Mouse (Mus musculus): ENCODE results near the gene Ntm. TPM values are rescaled to one million over a fixed set of nuclear protein-coding genes. Genes with fewer than 3 reads are reported as not detected.

Ntm gene
- polyA plus RNA-seq, 1 experiment from 2014 or later = 20.1 TPM

GRCm38 (mm10) chr9:29943209-29944070 lies 19.5 kb downstream of the Ntm start:
- Histone ChIP-seq H3K9ac (replicated peaks) (no peak overlapping the region), H3K27me3 (peaks cover 21% of the 10 kb centered on the region), H3K4me3 (replicated peaks) (0 out of 2 replicates have a peak overlapping the region, but pooled peaks have one; percentile 2), H3K4me2 (peak overlapping the region; percentile 21), H3K27ac (no peak overlapping the region), H3K4me1 (replicated peaks) (no peaks in the 10 kb centered on the region; the same call in 1 of the 2 replicates), H3K36me3 (no peaks in the 10 kb centered on the region), H3K9me3 (no peaks in the 10 kb centered on the region)
- ATAC-seq (ENCODE audit: insufficient number of reproducible peaks, insufficient read depth, low FRiP score, low TSS enrichment, low read depth) = no peak
- 31% methylated on average over 20 of the region's 20 CpGs for WGBS

GRCm38 (mm10) chr9:29942183-29942952 lies 20.6 kb downstream of the Ntm start:
- no peak overlapping the region for H3K27ac ChIP-seq
- H3K9ac ChIP-seq (replicated peaks) = no peak overlapping the region
- no peaks in the 10 kb centered on the region for H3K9me3 ChIP-seq
- H3K27me3 ChIP-seq = peaks cover 26% of the 10 kb centered on the region
- no peak overlapping the region for H3K4me3 ChIP-seq (replicated peaks)
- WGBS = 60% methylated on average over 11 of the region's 11 CpGs
- no peak for ATAC-seq (ENCODE audit: insufficient number of reproducible peaks, insufficient read depth, low FRiP score, low TSS enrichment, low read depth)
- no peaks in the 10 kb centered on the region; the same call in 1 of the 2 replicates for H3K4me1 ChIP-seq (replicated peaks)
- no peaks in the 10 kb centered on the region for H3K36me3 ChIP-seq
- H3K4me2 ChIP-seq = no peak overlapping the region

DNA sequence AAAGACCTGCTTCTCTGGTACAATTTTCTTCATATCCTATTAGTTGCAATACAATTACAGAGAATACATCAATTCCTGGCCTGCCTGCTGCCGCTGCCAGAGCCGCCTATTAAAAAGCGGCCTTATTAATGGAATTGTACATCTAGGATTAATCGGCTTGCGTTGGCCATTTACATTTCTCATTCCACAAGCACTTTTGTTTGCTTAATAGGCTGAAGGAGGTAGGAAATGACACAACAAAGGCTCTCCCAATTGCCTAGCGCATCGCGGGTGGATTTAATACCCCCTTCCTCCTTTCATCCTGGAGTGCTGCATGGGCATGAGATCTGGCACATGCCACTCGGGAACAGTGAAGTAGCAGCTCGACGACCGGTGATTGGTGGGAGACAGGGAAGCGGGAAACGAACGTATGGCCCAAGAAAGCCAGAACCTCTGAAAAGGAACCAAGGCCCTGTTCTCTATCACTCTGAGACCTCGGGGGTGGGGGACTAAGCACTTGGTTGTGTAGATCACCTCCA lies 23.4 kb downstream of the Ntm start:
- H3K4me2 ChIP-seq = no peak overlapping the region
- WGBS = 84% methylated on average over 16 of the region's 16 CpGs
- no peak overlapping the region for H3K4me3 ChIP-seq (replicated peaks)
- ATAC-seq (ENCODE audit: insufficient number of reproducible peaks, insufficient read depth, low FRiP score, low TSS enrichment, low read depth) = no peak
- H3K36me3 ChIP-seq = no peaks in the 10 kb centered on the region
- no peak overlapping the region for H3K27ac ChIP-seq
- H3K9ac ChIP-seq (replicated peaks) = no peak overlapping the region
- H3K4me1 ChIP-seq (replicated peaks) = no peaks in the 10 kb centered on the region; the same call in 1 of the 2 replicates
- H3K9me3 ChIP-seq = no peaks in the 10 kb centered on the region
- H3K27me3 ChIP-seq = peaks cover 26% of the 10 kb centered on the region

DNA sequence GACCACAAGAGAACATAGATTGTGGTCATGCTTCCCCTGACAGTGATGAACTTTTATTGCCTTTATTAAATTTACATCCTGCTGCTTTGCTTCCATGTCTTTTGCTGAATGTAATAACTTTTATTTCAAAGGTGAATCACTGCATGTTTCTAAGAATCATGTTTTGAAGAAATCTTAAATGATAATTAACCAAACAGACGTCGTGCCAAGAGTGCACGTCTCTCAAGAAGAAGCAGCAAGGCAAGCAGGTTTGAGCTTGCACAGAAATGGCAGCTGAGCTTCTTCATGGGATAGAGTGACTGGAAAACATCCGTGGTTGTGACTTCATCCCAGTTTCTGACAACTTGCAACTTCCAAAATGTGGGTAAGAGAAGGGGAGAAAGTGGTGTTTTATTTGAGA lies 34.1 kb downstream of the Ntm start:
- Histone ChIP-seq H3K36me3 (no peaks in the 10 kb centered on the region), H3K27ac (no peak overlapping the region), H3K4me2 (no peak overlapping the region), H3K9ac (replicated peaks) (no peak overlapping the region), H3K27me3 (no peaks in the 10 kb centered on the region), H3K4me3 (replicated peaks) (no peak overlapping the region), H3K9me3 (no peaks in the 10 kb centered on the region), H3K4me1 (replicated peaks) (no peaks in the 10 kb centered on the region)
- no peak for ATAC-seq (ENCODE audit: insufficient number of reproducible peaks, insufficient read depth, low FRiP score, low TSS enrichment, low read depth)
- WGBS = 75% methylated on average over 4 of the region's 4 CpGs

DNA sequence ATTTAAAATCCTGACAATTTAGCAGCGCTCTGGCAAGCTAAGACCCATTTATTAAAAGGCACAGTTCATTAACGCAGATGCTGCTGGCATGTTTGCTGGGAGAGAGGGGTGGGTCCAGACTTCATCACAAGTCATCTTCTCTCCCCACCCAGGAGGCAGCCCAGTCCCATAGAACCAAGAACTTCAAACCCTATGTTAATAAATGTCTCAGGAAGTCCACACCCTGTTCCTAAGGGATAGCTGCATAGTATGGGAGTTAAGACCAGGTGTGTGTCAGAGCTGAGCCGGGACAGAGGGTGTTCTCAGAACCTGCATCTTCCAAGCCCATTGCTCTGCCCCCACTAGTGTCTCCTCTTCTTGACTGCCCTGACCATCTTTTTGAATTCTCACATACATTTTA lies 37.6 kb downstream of the Ntm start:
- peaks cover 8% of the 10 kb centered on the region for H3K4me1 ChIP-seq (replicated peaks)
- H3K36me3 ChIP-seq = no peaks in the 10 kb centered on the region
- H3K9me3 ChIP-seq = no peaks in the 10 kb centered on the region
- H3K4me2 ChIP-seq = no peak overlapping the region
- ATAC-seq (ENCODE audit: insufficient number of reproducible peaks, insufficient read depth, low FRiP score, low TSS enrichment, low read depth) = no peak
- no peaks in the 10 kb centered on the region for H3K27me3 ChIP-seq
- no peak overlapping the region for H3K9ac ChIP-seq (replicated peaks)
- no peak overlapping the region for H3K27ac ChIP-seq
- WGBS = 44% methylated on average over 3 of the region's 3 CpGs
- H3K4me3 ChIP-seq (replicated peaks) = no peak overlapping the region

DNA sequence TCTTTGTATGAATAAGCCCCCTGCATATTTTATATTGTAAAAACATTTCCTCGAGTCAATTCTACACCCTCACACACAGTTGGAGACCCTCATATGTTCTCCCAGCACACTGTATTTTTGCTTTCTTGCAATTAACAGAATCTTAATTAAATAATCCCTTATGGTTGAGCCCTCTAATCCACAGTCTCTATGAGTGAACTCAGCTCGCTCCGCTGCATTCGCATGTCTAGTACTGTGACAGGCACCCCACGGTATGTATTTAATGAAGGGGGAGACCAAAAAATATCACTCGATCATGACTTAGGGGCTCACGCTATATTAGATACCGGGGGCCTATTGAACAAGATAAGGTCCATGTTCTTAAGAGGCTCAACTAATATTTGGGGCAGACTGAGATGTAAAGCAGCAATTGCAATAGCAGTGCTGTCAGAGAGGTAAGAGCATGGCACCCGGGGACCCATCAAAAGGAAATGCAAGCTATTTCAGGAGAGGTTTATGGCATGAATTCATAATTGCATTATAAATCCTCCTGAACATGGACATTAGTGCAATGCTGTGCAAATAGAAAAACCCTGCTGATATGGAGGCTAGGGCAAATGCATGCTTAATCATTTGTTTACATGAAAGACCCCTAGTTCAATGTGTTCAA lies 64.4 kb downstream of the Ntm start:
- H3K27me3 ChIP-seq = no peaks in the 10 kb centered on the region
- no peaks in the 10 kb centered on the region for H3K4me1 ChIP-seq (replicated peaks)
- H3K27ac ChIP-seq = no peak overlapping the region
- H3K9ac ChIP-seq (replicated peaks) = no peak overlapping the region
- H3K4me3 ChIP-seq (replicated peaks) = no peak overlapping the region
- WGBS = 78% methylated on average over 9 of the region's 9 CpGs
- H3K36me3 ChIP-seq = no peaks in the 10 kb centered on the region
- no peaks in the 10 kb centered on the region for H3K9me3 ChIP-seq
- no peak for ATAC-seq (ENCODE audit: insufficient number of reproducible peaks, insufficient read depth, low FRiP score, low TSS enrichment, low read depth)
- H3K4me2 ChIP-seq = no peak overlapping the region

DNA sequence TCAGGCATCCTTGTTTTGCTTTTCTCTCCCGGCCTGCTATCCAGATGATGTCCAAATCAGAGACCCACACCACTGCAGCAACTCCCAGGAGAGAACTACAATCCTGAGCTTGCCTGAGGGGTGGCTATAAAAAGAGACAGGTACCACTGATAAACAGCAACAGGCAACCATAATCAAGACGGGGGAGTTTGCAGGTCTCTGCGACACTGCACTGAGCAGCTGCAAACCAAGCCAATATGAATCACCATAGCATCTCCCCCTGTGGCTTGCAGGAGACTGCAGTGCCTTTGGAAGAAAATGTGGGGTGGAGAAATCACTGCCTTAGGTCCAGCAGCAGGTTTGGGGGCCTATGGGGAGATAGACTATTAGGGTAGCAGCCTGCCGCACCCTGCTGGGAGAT lies 65.5 kb downstream of the Ntm start:
- Histone ChIP-seq H3K36me3 (no peaks in the 10 kb centered on the region), H3K4me1 (replicated peaks) (no peaks in the 10 kb centered on the region), H3K27ac (no peak overlapping the region), H3K9me3 (no peaks in the 10 kb centered on the region), H3K4me3 (replicated peaks) (no peak overlapping the region), H3K9ac (replicated peaks) (no peak overlapping the region), H3K27me3 (no peaks in the 10 kb centered on the region), H3K4me2 (no peak overlapping the region)
- WGBS = 61% methylated on average over 4 of the region's 4 CpGs
- no peak for ATAC-seq (ENCODE audit: insufficient number of reproducible peaks, insufficient read depth, low FRiP score, low TSS enrichment, low read depth)

GRCm38 (mm10) chr9:29892792-29893191 lies 70.1 kb downstream of the Ntm start:
- Histone ChIP-seq H3K27ac (no peak overlapping the region), H3K4me1 (replicated peaks) (no peaks in the 10 kb centered on the region), H3K4me2 (no peak overlapping the region), H3K9me3 (no peaks in the 10 kb centered on the region), H3K4me3 (replicated peaks) (no peak overlapping the region), H3K36me3 (no peaks in the 10 kb centered on the region), H3K27me3 (no peaks in the 10 kb centered on the region), H3K9ac (replicated peaks) (no peak overlapping the region)
- WGBS = 82% methylated on average over 5 of the region's 5 CpGs
- no peak for ATAC-seq (ENCODE audit: insufficient number of reproducible peaks, insufficient read depth, low FRiP score, low TSS enrichment, low read depth)

- 89% methylated on average over 3 of the region's 3 CpGs for WGBS
Measured at GRCm38 (mm10) chr9:29888712-29889111, 74.2 kb downstream of the Ntm start.

DNA sequence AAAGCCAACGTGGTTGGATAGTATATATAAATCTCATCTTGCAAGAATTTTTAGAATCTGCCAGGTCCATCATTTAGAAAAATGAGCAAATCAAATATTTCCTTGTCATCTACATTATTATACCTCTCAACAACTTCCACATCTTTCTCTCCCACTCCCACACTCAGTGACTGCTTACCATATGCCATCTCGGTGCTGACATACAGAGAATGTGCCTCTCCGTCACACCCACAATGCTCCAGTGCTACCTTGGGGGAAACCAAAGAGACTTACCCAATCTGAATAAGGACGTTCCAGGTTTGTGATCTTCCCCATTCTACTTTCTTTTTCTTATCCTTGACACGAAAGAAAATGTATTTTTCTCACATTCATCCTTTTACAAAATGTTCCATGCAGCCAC lies 75.0 kb downstream of the Ntm start:
- H3K9me3 ChIP-seq = 0 out of 2 replicates have a peak, but pooled peaks cover 5% of the 10 kb centered on the region
- H3K36me3 ChIP-seq = no peaks in the 10 kb centered on the region
- no peak for ATAC-seq (ENCODE audit: insufficient number of reproducible peaks, insufficient read depth, low FRiP score, low TSS enrichment, low read depth)
- H3K27ac ChIP-seq = no peak overlapping the region
- H3K27me3 ChIP-seq = no peaks in the 10 kb centered on the region
- no peak overlapping the region for H3K4me2 ChIP-seq
- 83% methylated on average over 5 of the region's 5 CpGs for WGBS
- no peaks in the 10 kb centered on the region for H3K4me1 ChIP-seq (replicated peaks)
- H3K9ac ChIP-seq (replicated peaks) = no peak overlapping the region
- no peak overlapping the region for H3K4me3 ChIP-seq (replicated peaks)

More at GRCm38 (mm10) chr9:29888712-29889111, 74.2 kb downstream of the Ntm start:
- Histone ChIP-seq H3K4me2 (no peak overlapping the region), H3K9me3 (0 out of 2 replicates have a peak, but pooled peaks cover 5% of the 10 kb centered on the region), H3K4me3 (replicated peaks) (no peak overlapping the region), H3K27me3 (no peaks in the 10 kb centered on the region), H3K27ac (no peak overlapping the region), H3K4me1 (replicated peaks) (no peaks in the 10 kb centered on the region), H3K36me3 (no peaks in the 10 kb centered on the region), H3K9ac (replicated peaks) (no peak overlapping the region)
- ATAC-seq (ENCODE audit: insufficient number of reproducible peaks, insufficient read depth, low FRiP score, low TSS enrichment, low read depth) = no peak

- Histone ChIP-seq H3K4me2 (no peak overlapping the region), H3K9ac (replicated peaks) (no peak overlapping the region), H3K27ac (no peak overlapping the region), H3K27me3 (no peaks in the 10 kb centered on the region), H3K4me3 (replicated peaks) (no peak overlapping the region), H3K36me3 (no peaks in the 10 kb centered on the region), H3K4me1 (replicated peaks) (no peaks in the 10 kb centered on the region), H3K9me3 (0 out of 2 replicates have a peak, but pooled peaks cover 5% of the 10 kb centered on the region)
- 53% methylated on average over 3 of the region's 3 CpGs for WGBS
- no peak for ATAC-seq (ENCODE audit: insufficient number of reproducible peaks, insufficient read depth, low FRiP score, low TSS enrichment, low read depth)
Measured at GRCm38 (mm10) chr9:29884062-29884461, 78.9 kb downstream of the Ntm start.

All from limb, embryonic 12.5 days (tissue).